Mouse (Mus musculus): Measurements from ENCODE around the gene Emc1. TPM values are rescaled to one million over a fixed set of nuclear protein-coding genes. Genes with fewer than 3 reads are reported as not detected.
A peak's percentile ranks its signal among the peaks of the same experiment; 100 is the strongest.

The Emc1 gene
- polyA plus RNA-seq, 1 experiment: 14.4 TPM

DNA sequence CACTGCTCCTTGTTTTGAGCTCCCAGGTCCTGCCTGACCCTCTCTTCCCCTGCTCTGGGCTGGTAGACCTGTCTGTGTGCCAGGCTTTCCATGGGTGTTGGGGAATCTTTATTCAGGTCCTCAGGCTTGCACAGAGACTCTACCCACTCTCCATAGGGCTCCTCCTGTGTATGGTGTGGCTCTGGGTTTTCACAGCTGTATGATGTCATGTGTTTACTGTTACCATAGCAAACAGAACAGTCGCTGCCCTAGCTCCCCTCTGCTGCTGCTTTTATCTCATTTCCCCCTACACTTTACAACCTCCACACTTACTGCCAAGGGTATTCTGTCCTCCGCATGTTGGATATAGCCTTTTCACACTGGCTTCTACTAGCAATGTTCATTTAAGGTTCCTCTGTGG lies 43.0 kb downstream of the Emc1 start:
- Histone ChIP-seq H3K4me1 (ENCODE audit: control insufficient read depth, insufficient read depth, low read length) (no peaks in the 10 kb centered on the region), H3K36me3 (ENCODE audit: control insufficient read depth, insufficient read depth, low read length) (peaks cover 6% of the 10 kb centered on the region), H3K27ac (ENCODE audit: control insufficient read depth, insufficient read depth, low read depth, low read length) (no peak overlapping the region), H3K4me3 (ENCODE audit: control insufficient read depth, low read depth, low read length) (no peak overlapping the region), H3K27me3 (ENCODE audit: control insufficient read depth, insufficient read depth, low read length) (no peaks in the 10 kb centered on the region)
- TF ChIP-seq CTCF (IDR thresholded peaks at IDR 0.05; ENCODE audit: control insufficient read depth, insufficient read depth, insufficient replicate concordance, low read depth, low read length) (no peak), POLR2A (IDR thresholded peaks at IDR 0.05; ENCODE audit: control insufficient read depth, low read depth, low read length) (no peak)

DNA sequence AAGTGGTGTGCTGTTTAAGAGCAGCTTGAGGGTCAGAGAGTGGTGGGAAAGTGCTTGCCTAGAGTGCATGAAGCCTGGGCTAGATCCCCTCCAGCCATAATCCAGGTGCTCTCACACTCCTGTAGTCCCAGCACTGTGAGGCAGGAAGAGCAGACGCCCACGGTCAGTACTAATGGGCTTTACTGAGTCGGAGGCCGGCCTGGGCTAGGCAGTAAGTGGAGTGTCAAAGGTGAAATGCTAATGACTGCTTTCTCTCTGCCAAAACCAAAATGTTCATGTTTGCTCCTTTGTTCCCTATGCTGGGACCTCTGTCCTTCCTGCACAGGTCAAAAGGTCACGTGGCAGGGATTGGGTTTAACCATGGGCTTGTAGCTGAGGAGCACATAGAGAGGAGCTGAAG lies 48.1 kb downstream of the Emc1 start:
- no peak for TF ChIP-seq CTCF (IDR thresholded peaks at IDR 0.05; ENCODE audit: control insufficient read depth, insufficient read depth, insufficient replicate concordance, low read depth, low read length)
- TF ChIP-seq POLR2A (IDR thresholded peaks at IDR 0.05; ENCODE audit: control insufficient read depth, low read depth, low read length): no peak
- Histone ChIP-seq H3K4me1 (ENCODE audit: control insufficient read depth, insufficient read depth, low read length) (no peaks in the 10 kb centered on the region), H3K27me3 (ENCODE audit: control insufficient read depth, insufficient read depth, low read length) (no peaks in the 10 kb centered on the region), H3K36me3 (ENCODE audit: control insufficient read depth, insufficient read depth, low read length) (peaks cover 11% of the 10 kb centered on the region), H3K27ac (ENCODE audit: control insufficient read depth, insufficient read depth, low read depth, low read length) (no peak overlapping the region), H3K4me3 (ENCODE audit: control insufficient read depth, low read depth, low read length) (no peak overlapping the region)

DNA sequence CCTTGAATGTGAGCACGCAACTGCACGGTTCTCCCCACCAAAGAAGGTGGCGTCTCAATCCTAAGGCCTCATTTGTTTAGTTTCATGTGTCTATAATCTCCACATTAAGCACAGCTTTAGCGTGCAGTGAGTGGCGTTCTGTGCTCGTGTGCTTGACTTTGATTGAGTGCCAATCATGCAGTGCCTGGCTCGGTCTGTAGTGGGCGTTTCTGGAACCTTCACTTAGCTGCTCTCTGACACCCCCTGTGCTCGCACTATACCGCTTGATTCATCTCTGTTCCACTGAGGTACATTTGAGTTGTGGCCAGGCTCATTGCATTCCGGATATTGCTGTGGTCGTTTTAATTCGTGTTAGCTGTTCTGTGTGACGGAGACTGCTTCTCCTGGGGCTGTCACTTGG lies 50.8 kb downstream of the Emc1 start:
- no peaks in the 10 kb centered on the region for H3K27me3 ChIP-seq (ENCODE audit: control insufficient read depth, insufficient read depth, low read length)
- no peaks in the 10 kb centered on the region for H3K4me1 ChIP-seq (ENCODE audit: control insufficient read depth, insufficient read depth, low read length)
- H3K36me3 ChIP-seq (ENCODE audit: control insufficient read depth, insufficient read depth, low read length): peaks cover 10% of the 10 kb centered on the region
- no peak overlapping the region for H3K4me3 ChIP-seq (ENCODE audit: control insufficient read depth, low read depth, low read length)
- H3K27ac ChIP-seq (ENCODE audit: control insufficient read depth, insufficient read depth, low read depth, low read length): no peak overlapping the region
- TF ChIP-seq POLR2A (IDR thresholded peaks at IDR 0.05; ENCODE audit: control insufficient read depth, low read depth, low read length): no peak
- no peak for TF ChIP-seq CTCF (IDR thresholded peaks at IDR 0.05; ENCODE audit: control insufficient read depth, insufficient read depth, insufficient replicate concordance, low read depth, low read length)

DNA sequence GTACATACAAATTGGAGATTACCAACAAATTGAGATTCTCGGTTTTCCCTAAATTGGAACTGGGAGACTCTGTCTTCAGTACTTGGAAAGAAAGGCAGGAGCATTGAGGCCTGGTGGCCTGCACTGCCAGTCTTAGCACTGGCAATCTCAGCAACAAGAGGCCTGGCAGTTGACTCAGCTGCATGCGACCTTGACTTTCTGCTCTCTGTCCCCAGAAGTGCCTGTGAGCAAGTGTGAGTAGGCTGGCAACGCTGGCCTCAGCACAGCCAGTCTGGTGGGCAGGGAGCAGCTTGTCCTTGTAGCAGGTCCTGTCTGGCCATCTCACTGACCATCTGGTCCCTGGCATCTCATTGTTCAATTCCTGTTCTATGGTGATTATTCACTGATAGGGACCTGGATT lies 59.0 kb downstream of the Emc1 start:
- Histone ChIP-seq H3K27me3 (ENCODE audit: control insufficient read depth, insufficient read depth, low read length) (no peaks in the 10 kb centered on the region), H3K4me3 (ENCODE audit: control insufficient read depth, low read depth, low read length) (no peak overlapping the region), H3K27ac (ENCODE audit: control insufficient read depth, insufficient read depth, low read depth, low read length) (no peak overlapping the region), H3K36me3 (ENCODE audit: control insufficient read depth, insufficient read depth, low read length) (peaks cover 14% of the 10 kb centered on the region), H3K4me1 (ENCODE audit: control insufficient read depth, insufficient read depth, low read length) (no peaks in the 10 kb centered on the region)
- TF ChIP-seq CTCF (IDR thresholded peaks at IDR 0.05; ENCODE audit: control insufficient read depth, insufficient read depth, insufficient replicate concordance, low read depth, low read length) (no peak), POLR2A (IDR thresholded peaks at IDR 0.05; ENCODE audit: control insufficient read depth, low read depth, low read length) (no peak)

DNA sequence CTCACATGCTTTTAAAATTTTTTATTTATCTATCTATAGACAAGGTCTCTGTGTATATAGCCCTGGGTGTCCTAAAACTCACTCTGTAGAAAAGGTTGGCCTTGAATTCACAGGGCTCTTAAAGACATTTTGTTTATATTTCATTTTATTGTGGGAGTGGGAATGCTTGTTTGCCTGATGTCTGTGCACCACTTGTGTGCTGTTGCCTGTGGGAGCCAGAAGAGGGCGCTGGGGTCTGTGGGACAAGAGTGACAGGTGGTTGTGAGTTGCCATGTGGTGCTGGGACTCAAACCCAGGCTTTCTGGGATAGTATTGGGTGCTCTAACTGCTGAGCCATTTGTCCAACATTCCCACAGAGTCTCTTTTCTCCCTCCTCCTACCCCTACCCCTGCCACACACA lies 65.5 kb downstream of the Emc1 start:
- no peaks in the 10 kb centered on the region for H3K4me1 ChIP-seq (ENCODE audit: control insufficient read depth, insufficient read depth, low read length)
- H3K27ac ChIP-seq (ENCODE audit: control insufficient read depth, insufficient read depth, low read depth, low read length): no peak overlapping the region
- H3K27me3 ChIP-seq (ENCODE audit: control insufficient read depth, insufficient read depth, low read length): no peaks in the 10 kb centered on the region
- no peak overlapping the region for H3K4me3 ChIP-seq (ENCODE audit: control insufficient read depth, low read depth, low read length)
- peak; percentile 24; the same call in 1 of the 2 replicates for TF ChIP-seq CTCF (IDR thresholded peaks at IDR 0.05; ENCODE audit: control insufficient read depth, insufficient read depth, insufficient replicate concordance, low read depth, low read length)
- TF ChIP-seq POLR2A (IDR thresholded peaks at IDR 0.05; ENCODE audit: control insufficient read depth, low read depth, low read length): no peak
- H3K36me3 ChIP-seq (ENCODE audit: control insufficient read depth, insufficient read depth, low read length): peaks cover 7% of the 10 kb centered on the region

DNA sequence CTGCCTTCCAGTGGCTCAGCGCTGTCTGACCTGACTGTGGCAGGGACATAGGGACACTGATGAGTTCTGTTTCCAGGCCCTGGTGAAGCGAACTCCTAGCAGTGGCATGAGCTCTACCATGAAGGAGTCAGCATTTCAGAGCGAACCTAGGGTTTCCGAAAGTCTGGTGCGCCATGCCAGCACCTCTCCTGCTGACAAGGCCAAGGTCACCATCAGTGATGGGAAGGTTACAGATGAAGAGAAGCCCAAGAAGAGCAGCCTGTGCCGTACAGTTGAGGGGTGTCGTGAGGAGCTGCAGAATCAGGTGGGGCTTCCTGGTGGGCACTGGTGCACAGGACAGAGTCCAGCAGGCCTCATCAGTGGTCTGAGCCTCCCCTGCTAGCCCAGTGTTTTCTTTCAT lies 69.2 kb downstream of the Emc1 start:
- Histone ChIP-seq H3K4me1 (ENCODE audit: control insufficient read depth, insufficient read depth, low read length) (no peaks in the 10 kb centered on the region), H3K36me3 (ENCODE audit: control insufficient read depth, insufficient read depth, low read length) (no peaks in the 10 kb centered on the region; the same call in none of the 2 replicates), H3K4me3 (ENCODE audit: control insufficient read depth, low read depth, low read length) (no peak overlapping the region), H3K27me3 (ENCODE audit: control insufficient read depth, insufficient read depth, low read length) (no peaks in the 10 kb centered on the region), H3K27ac (ENCODE audit: control insufficient read depth, insufficient read depth, low read depth, low read length) (no peak overlapping the region)
- TF ChIP-seq POLR2A (IDR thresholded peaks at IDR 0.05; ENCODE audit: control insufficient read depth, low read depth, low read length): no peak

DNA sequence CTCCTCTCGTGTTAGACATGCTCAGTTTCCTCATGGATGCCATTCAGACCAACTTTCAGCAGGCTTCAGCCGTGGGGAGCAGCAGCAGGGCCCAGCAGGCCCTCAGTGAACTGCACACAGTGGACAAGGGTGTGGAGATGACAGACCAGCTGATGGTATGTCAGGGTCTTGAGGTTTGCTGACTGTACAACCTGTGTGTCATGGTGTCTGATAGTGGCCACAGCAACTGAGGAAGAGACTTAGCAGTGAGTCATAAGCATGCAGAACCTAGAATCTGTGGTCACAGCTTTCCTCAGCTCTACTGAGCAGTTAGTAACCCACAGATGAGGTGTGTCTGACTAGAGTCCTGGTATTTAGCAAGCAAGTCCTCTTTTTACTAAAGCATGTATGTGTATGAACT lies 70.0 kb downstream of the Emc1 start:
- H3K27me3 ChIP-seq (ENCODE audit: control insufficient read depth, insufficient read depth, low read length): no peaks in the 10 kb centered on the region
- H3K27ac ChIP-seq (ENCODE audit: control insufficient read depth, insufficient read depth, low read depth, low read length): no peak overlapping the region
- no peak for TF ChIP-seq POLR2A (IDR thresholded peaks at IDR 0.05; ENCODE audit: control insufficient read depth, low read depth, low read length)
- TF ChIP-seq CTCF (IDR thresholded peaks at IDR 0.05; ENCODE audit: control insufficient read depth, insufficient read depth, insufficient replicate concordance, low read depth, low read length): no peak
- peaks cover 5% of the 10 kb centered on the region for H3K36me3 ChIP-seq (ENCODE audit: control insufficient read depth, insufficient read depth, low read length)
- no peaks in the 10 kb centered on the region for H3K4me1 ChIP-seq (ENCODE audit: control insufficient read depth, insufficient read depth, low read length)
- no peak overlapping the region for H3K4me3 ChIP-seq (ENCODE audit: control insufficient read depth, low read depth, low read length)

DNA sequence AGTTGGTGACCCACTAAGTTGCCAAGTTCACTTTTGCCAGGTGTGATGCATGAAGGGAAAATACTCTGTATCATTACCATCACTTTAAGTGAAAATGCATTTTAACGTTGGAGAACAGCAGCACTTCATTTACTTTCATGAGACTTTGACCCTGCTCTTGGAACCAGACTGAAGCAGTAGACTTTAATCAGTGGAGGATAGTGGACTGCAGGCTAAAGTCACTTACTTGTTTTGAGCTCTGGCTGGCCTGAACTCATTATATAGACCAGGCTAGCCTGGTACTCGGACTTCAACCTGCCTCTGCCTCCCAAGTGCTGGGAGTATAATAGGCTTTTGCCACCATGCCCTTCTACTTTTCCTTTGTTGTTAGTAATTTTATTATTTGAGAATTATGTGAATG lies 70.9 kb downstream of the Emc1 start:
- H3K27ac ChIP-seq (ENCODE audit: control insufficient read depth, insufficient read depth, low read depth, low read length): no peak overlapping the region
- peaks cover 8% of the 10 kb centered on the region for H3K36me3 ChIP-seq (ENCODE audit: control insufficient read depth, insufficient read depth, low read length)
- TF ChIP-seq CTCF (IDR thresholded peaks at IDR 0.05; ENCODE audit: control insufficient read depth, insufficient read depth, insufficient replicate concordance, low read depth, low read length): no peak

More for the DNA sequence above, 70.9 kb downstream of the Emc1 start:
- Histone ChIP-seq H3K27me3 (ENCODE audit: control insufficient read depth, insufficient read depth, low read length) (no peaks in the 10 kb centered on the region), H3K4me1 (ENCODE audit: control insufficient read depth, insufficient read depth, low read length) (no peaks in the 10 kb centered on the region), H3K4me3 (ENCODE audit: control insufficient read depth, low read depth, low read length) (no peak overlapping the region)

Other genes with a start within 250 kb of the Emc1 start
- gene Minos1, start 221.5 kb upstream of the Emc1 start, polyA plus RNA-seq (2012; rRNA removed): 145 and 152 TPM in 2 replicates
- gene Capzb, start 159.7 kb upstream of the Emc1 start, polyA plus RNA-seq (2012; rRNA removed): 286 and 311 TPM in 2 replicates
- 5.5 and 5.7 TPM in 2 replicates for gene Pqlc2, start 41.9 kb upstream of the Emc1 start, polyA plus RNA-seq (2012; rRNA removed)
- 19.7 and 20.7 TPM in 2 replicates for gene Akr7a5, start 41.8 kb upstream of the Emc1 start, polyA plus RNA-seq (2012; rRNA removed)
- gene Mrto4, start within 50 bp of the Emc1 start, polyA plus RNA-seq (2012; rRNA removed): 90.5 TPM in 2 replicates
- gene Ubr4, start within 50 bp of the Emc1 start, polyA plus RNA-seq (2012; rRNA removed): 312 and 351 TPM in 2 replicates
- 1.2 TPM in 2 replicates for gene Iffo2, start 178.0 kb downstream of the Emc1 start, polyA plus RNA-seq (2012; rRNA removed)